Mouse (Mus musculus): ENCODE measurements around the gene Capn7. TPM values are rescaled to one million over a fixed set of nuclear protein-coding genes. Genes with fewer than 3 reads are reported as not detected.

Gene Capn7
- total and polyA plus RNA-seq, 2 experiments from 2014 or later = 33.8 to 34.0 TPM

DNA sequence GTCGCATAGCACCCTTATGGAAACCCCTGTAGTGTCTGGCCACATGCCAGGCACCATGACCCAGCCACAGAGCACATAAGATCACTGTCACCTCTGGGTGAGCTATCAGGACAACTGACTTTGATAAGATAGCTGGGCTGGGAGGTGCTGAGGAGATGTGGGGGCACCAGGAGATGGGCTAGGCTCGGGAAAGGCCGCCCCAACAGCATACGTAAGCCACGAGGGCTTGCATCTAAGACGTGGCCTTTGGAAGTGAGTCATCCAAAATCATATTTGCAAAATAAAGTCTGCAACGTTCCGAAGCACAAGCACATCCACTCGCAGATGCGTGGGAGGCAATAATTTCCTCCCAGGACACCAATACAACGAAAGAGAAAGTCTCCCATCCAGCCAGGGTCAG, 64.5 kb downstream of the Capn7 start:
- no peaks in the 10 kb centered on the region for H3K27me3 ChIP-seq (ENCODE audit: control insufficient read depth, insufficient read depth, low read length)
- no peaks in the 10 kb centered on the region for H3K9me3 ChIP-seq (replicated peaks; ENCODE audit: control insufficient read depth, low read length)
- no peak overlapping the region for H3K9ac ChIP-seq (replicated peaks; ENCODE audit: low read depth, low read length)
- WGBS = 35% methylated on average over 11 of the region's 11 CpGs
- H3K4me3 ChIP-seq (ENCODE audit: low read depth, low read length) = no peak overlapping the region
- DNase-seq (ENCODE audit: low spot score) = no peak
- no peak overlapping the region for H3K4me2 ChIP-seq (ENCODE audit: low read depth, low read length)
- ATAC-seq (ENCODE audit: insufficient read depth, low read depth) = no peak
- H3K4me1 ChIP-seq (ENCODE audit: control insufficient read depth, insufficient read depth) = peaks cover 60% of the 10 kb centered on the region
- TF ChIP-seq EP300 (IDR thresholded peaks at IDR 0.05; ENCODE audit: low read depth) (no peak), CTCF (IDR thresholded peaks at IDR 0.05; ENCODE audit: low read depth) (no peak)
- H3K27ac ChIP-seq (ENCODE audit: low read depth) = peak overlapping the region; percentile 47
- H3K36me3 ChIP-seq (replicated peaks; ENCODE audit: control insufficient read depth, insufficient read depth, low read length) = no peaks in the 10 kb centered on the region

DNA sequence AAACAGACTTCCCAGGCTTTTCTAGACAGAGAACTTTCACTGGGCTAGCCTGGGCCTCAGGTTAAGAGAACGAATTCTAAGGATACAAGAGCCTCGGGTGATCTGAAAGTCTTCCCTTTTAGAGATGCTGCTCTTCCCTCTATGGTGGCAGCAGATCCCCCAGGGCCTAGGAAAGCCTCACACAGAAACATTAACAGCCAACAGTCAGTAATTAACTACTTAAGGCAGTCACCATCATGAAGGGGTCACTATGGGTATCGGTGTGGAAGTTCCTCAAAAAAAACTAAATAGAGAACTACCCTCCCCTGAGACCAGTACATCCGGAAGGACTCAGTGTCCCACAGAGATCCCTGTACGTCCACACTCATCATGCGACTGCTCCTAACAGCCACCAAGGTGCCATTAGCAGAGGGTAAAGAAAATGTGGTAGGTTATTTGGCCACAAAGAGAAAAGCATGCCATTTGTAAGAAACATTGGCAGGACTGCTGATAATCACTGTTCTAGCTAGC, 65.5 kb downstream of the Capn7 start:
- Histone ChIP-seq H3K4me2 (ENCODE audit: low read depth, low read length) (no peak overlapping the region), H3K4me3 (ENCODE audit: low read depth, low read length) (no peak overlapping the region), H3K4me1 (ENCODE audit: control insufficient read depth, insufficient read depth) (peaks cover 71% of the 10 kb centered on the region), H3K9ac (replicated peaks; ENCODE audit: low read depth, low read length) (no peak overlapping the region), H3K27me3 (ENCODE audit: control insufficient read depth, insufficient read depth, low read length) (no peaks in the 10 kb centered on the region), H3K36me3 (replicated peaks; ENCODE audit: control insufficient read depth, insufficient read depth, low read length) (no peaks in the 10 kb centered on the region), H3K27ac (ENCODE audit: low read depth) (peak overlapping the region; percentile 47), H3K9me3 (replicated peaks; ENCODE audit: control insufficient read depth, low read length) (no peaks in the 10 kb centered on the region)
- 79% methylated on average over 6 of the region's 6 CpGs for WGBS
- TF ChIP-seq CTCF (IDR thresholded peaks at IDR 0.05; ENCODE audit: low read depth) = no peak
- no peak for TF ChIP-seq EP300 (IDR thresholded peaks at IDR 0.05; ENCODE audit: low read depth)
- no peak for DNase-seq (ENCODE audit: low spot score)
- ATAC-seq (ENCODE audit: insufficient read depth, low read depth) = no peak

DNA sequence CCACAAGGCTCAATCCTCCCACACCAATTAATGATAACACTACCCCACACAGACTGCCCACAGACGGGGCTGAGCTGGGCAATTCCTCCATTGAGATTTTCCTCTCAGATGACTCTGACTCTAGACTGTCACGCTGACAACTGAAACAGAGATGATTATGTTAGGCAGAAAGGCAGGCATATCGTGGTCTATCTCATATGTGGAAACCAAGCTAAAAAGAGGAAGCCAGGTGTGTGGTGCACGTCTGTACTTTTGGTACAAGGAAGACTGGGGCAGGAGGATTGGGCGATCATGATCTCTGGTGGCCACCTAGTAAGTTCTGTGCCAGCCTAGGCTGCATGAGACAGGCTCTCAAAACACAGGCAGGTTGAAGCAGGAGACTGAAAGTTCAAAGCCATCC, 66.3 kb downstream of the Capn7 start:
- peaks cover 72% of the 10 kb centered on the region for H3K4me1 ChIP-seq (ENCODE audit: control insufficient read depth, insufficient read depth)

DNA sequence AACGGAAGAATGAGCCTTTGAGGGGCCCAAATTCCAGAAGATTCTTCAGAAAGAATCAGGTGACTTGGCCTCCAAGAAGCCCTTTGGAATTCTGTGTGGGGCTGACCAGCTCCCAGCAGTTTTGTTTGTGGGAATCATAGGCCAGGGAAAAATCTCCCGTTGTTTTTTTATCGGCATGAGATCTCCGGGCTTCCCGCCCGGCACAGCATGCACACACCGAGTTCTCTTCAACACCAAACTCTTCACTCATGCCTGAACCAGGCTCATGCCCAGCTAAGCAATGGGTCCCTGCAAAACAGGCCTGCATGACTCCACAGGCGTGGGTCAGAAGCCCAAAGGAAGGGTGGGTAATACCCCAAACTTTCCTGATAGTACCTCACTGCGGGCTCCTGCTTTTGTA, 67.1 kb downstream of the Capn7 start:
- H3K27ac ChIP-seq (ENCODE audit: low read depth) = peak overlapping the region; percentile 75
- H3K27me3 ChIP-seq (ENCODE audit: control insufficient read depth, insufficient read depth, low read length) = no peaks in the 10 kb centered on the region
- H3K9me3 ChIP-seq (replicated peaks; ENCODE audit: control insufficient read depth, low read length) = no peaks in the 10 kb centered on the region
- DNase-seq (ENCODE audit: low spot score) (no peak), ATAC-seq (ENCODE audit: insufficient read depth, low read depth) (0 out of 2 replicates have a peak, but pooled peaks have one; percentile 1)
- 26% methylated on average over 9 of the region's 9 CpGs for WGBS
- 0 out of 2 replicates have a peak overlapping the region, but pooled peaks have one; percentile 9 for H3K9ac ChIP-seq (replicated peaks; ENCODE audit: low read depth, low read length)
- peaks cover 73% of the 10 kb centered on the region for H3K4me1 ChIP-seq (ENCODE audit: control insufficient read depth, insufficient read depth)
- no peaks in the 10 kb centered on the region for H3K36me3 ChIP-seq (replicated peaks; ENCODE audit: control insufficient read depth, insufficient read depth, low read length)
- H3K4me2 ChIP-seq (ENCODE audit: low read depth, low read length) = 0 out of 2 replicates have a peak overlapping the region, but pooled peaks have one; percentile 32
- no peak for TF ChIP-seq CTCF (IDR thresholded peaks at IDR 0.05; ENCODE audit: low read depth)
- TF ChIP-seq EP300 (IDR thresholded peaks at IDR 0.05; ENCODE audit: low read depth) = no peak
- no peak overlapping the region for H3K4me3 ChIP-seq (ENCODE audit: low read depth, low read length)

More for the DNA sequence above, 66.3 kb downstream of the Capn7 start:
- ATAC-seq (ENCODE audit: insufficient read depth, low read depth) = no peak
- Histone ChIP-seq H3K9ac (replicated peaks; ENCODE audit: low read depth, low read length) (no peak overlapping the region), H3K4me2 (ENCODE audit: low read depth, low read length) (no peak overlapping the region), H3K4me3 (ENCODE audit: low read depth, low read length) (no peak overlapping the region), H3K27ac (ENCODE audit: low read depth) (peak overlapping the region; percentile 46; the same call in 1 of the 2 replicates), H3K36me3 (replicated peaks; ENCODE audit: control insufficient read depth, insufficient read depth, low read length) (no peaks in the 10 kb centered on the region), H3K9me3 (replicated peaks; ENCODE audit: control insufficient read depth, low read length) (no peaks in the 10 kb centered on the region), H3K27me3 (ENCODE audit: control insufficient read depth, insufficient read depth, low read length) (no peaks in the 10 kb centered on the region)
- WGBS = 66% methylated on average over 5 of the region's 5 CpGs
- DNase-seq (ENCODE audit: low spot score) = no peak
- no peak for TF ChIP-seq EP300 (IDR thresholded peaks at IDR 0.05; ENCODE audit: low read depth)
- TF ChIP-seq CTCF (IDR thresholded peaks at IDR 0.05; ENCODE audit: low read depth) = no peak

DNA sequence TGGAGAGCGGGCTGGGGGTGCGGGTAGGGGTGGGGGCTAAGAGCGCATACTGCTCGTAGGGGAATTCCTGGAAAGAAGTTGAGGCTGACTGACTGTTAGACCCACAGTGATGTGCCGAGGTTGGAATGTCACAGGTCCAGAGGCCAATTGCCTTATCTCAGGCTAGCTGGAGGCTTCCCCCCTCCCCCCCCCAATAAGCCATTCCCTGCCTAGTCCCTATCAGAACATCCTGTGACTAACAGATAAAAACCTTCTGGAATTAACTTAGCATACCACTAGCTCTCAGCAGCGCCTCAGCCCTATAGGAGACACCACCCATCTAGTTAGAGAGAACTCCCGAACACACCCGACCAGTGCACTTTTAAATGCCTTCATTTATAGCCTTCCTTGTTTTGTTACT, 67.6 kb downstream of the Capn7 start:
- Histone ChIP-seq H3K4me3 (ENCODE audit: low read depth, low read length) (no peak overlapping the region), H3K27ac (ENCODE audit: low read depth) (peak overlapping the region; percentile 75), H3K9me3 (replicated peaks; ENCODE audit: control insufficient read depth, low read length) (no peaks in the 10 kb centered on the region), H3K36me3 (replicated peaks; ENCODE audit: control insufficient read depth, insufficient read depth, low read length) (no peaks in the 10 kb centered on the region), H3K9ac (replicated peaks; ENCODE audit: low read depth, low read length) (0 out of 2 replicates have a peak overlapping the region, but pooled peaks have one; percentile 9), H3K27me3 (ENCODE audit: control insufficient read depth, insufficient read depth, low read length) (no peaks in the 10 kb centered on the region), H3K4me2 (ENCODE audit: low read depth, low read length) (peak overlapping the region; percentile 32; the same call in 1 of the 2 replicates), H3K4me1 (ENCODE audit: control insufficient read depth, insufficient read depth) (peaks cover 75% of the 10 kb centered on the region)
- DNase-seq (ENCODE audit: low spot score) = peak; percentile 87
- WGBS = 9% methylated on average over 8 of the region's 8 CpGs
- ATAC-seq (ENCODE audit: insufficient read depth, low read depth) = peak; percentile 62
- no peak for TF ChIP-seq CTCF (IDR thresholded peaks at IDR 0.05; ENCODE audit: low read depth)
- no peak for TF ChIP-seq EP300 (IDR thresholded peaks at IDR 0.05; ENCODE audit: low read depth)

DNA sequence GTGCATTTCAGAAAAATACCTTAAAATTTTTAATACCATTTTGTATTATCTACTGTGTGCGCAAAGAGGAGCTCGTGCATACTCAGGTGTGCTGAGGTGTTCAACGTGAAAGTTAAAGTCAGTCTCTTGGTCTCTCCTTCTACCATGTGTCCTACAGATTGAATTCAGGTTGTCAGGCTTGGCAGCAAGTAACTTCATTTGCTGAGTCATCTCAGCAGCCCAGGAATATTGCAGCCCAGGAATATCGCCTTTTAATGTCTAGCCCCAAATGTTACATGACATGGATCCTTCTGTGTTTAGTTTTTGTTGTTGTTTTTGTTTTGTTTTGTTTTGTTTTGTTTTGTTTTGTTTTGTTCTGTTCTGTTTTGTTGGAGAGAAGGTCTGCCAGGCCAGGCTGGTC, 68.2 kb downstream of the Capn7 start:
- H3K27ac ChIP-seq (ENCODE audit: low read depth) = peak overlapping the region; percentile 75
- no peak for ATAC-seq (ENCODE audit: insufficient read depth, low read depth)
- 80% methylated on average over 4 of the region's 4 CpGs for WGBS
- no peak for TF ChIP-seq EP300 (IDR thresholded peaks at IDR 0.05; ENCODE audit: low read depth)
- no peak for TF ChIP-seq CTCF (IDR thresholded peaks at IDR 0.05; ENCODE audit: low read depth)
- H3K9ac ChIP-seq (replicated peaks; ENCODE audit: low read depth, low read length) = no peak overlapping the region
- H3K27me3 ChIP-seq (ENCODE audit: control insufficient read depth, insufficient read depth, low read length) = no peaks in the 10 kb centered on the region
- no peak for DNase-seq (ENCODE audit: low spot score)
- 0 out of 2 replicates have a peak overlapping the region, but pooled peaks have one; percentile 32 for H3K4me2 ChIP-seq (ENCODE audit: low read depth, low read length)
- H3K4me1 ChIP-seq (ENCODE audit: control insufficient read depth, insufficient read depth) = peaks cover 82% of the 10 kb centered on the region
- H3K9me3 ChIP-seq (replicated peaks; ENCODE audit: control insufficient read depth, low read length) = no peaks in the 10 kb centered on the region
- no peaks in the 10 kb centered on the region for H3K36me3 ChIP-seq (replicated peaks; ENCODE audit: control insufficient read depth, insufficient read depth, low read length)
- no peak overlapping the region for H3K4me3 ChIP-seq (ENCODE audit: low read depth, low read length)
